Mouse (Mus musculus) neural tube, embryonic 14.5 days (tissue): ENCODE data around the gene Osbpl10. TPM values are rescaled to one million over a fixed set of nuclear protein-coding genes. Genes with fewer than 3 reads are reported as not detected.

ENCODE experiments used
- ATAC-seq: fragments of 200-750 bp; cut with Nextera tagmentation; 2 replicates; pipeline ENCODE4 v1.8.0; 2017; ENCODE audit warnings: low read depth, mild to moderate bottlenecking, moderate TSS enrichment, moderate library complexity
- H3K27ac ChIP-seq: fragments of 300-500 bp; sonication (generic); 2 replicates; pipeline ENCODE4 v1.5.1; 2014; ENCODE audit warnings: low read depth, mild to moderate bottlenecking, control low read depth, low read length, moderate library complexity, mixed read lengths
- H3K27me3 ChIP-seq: fragments of 300-500 bp; sonication (generic); 2 replicates; pipeline ENCODE4 v1.6.1; 2014; ENCODE audit warnings: low read length; ENCODE audit not compliant: control insufficient read depth, insufficient read depth
- H3K36me3 ChIP-seq: fragments of 300-500 bp; sonication (generic); 2 replicates; pipeline ENCODE4 v1.6.1; 2014; ENCODE audit warnings: low read length, mixed read lengths; ENCODE audit not compliant: control insufficient read depth, insufficient read depth
- H3K4me1 ChIP-seq: fragments of 300-500 bp; sonication (generic); 2 replicates; pipeline ENCODE4 v1.6.1; 2014; ENCODE audit warnings: low read length; ENCODE audit not compliant: control insufficient read depth, insufficient read depth
- H3K4me2 ChIP-seq: fragments of 300-500 bp; sonication (generic); 2 replicates; pipeline ENCODE4 v1.6.1; 2014; ENCODE audit warnings: mild to moderate bottlenecking, low read depth, low read length, control low read depth
- H3K4me3 ChIP-seq: fragments of 300-500 bp; sonication (generic); 2 replicates; pipeline ENCODE4 v1.5.1; 2014; ENCODE audit warnings: low read depth, low read length, control low read depth, mixed read lengths
- H3K9ac ChIP-seq: fragments of 300-500 bp; sonication (generic); replicated peaks from 2 replicates; pipeline ENCODE4 v1.6.1; 2014; ENCODE audit warnings: low read depth, mild to moderate bottlenecking, control low read depth, low read length, mixed read lengths
- H3K9me3 ChIP-seq: fragments of 300-500 bp; sonication (generic); 2 replicates; pipeline ENCODE4 v1.6.1; 2016; ENCODE audit warnings: low read length; ENCODE audit not compliant: control insufficient read depth
- WGBS: fragments of 180-500 bp; shearing (Covaris S2); extraction: QIAGEN DNeasy Blood & Tissue Kit; methylation state at CpG from one replicate; pipeline ENCODE4 v1.1.7; 2014; 5-methylcytosine and 5-hydroxymethylcytosine counted together
- polyA plus RNA-seq: library from polyadenylated mRNA; unstranded; fragments of >200 nt; fragmentation: Nextera tagmentation; extraction: Ambion mirVana; gene quantifications from 2 replicates; pipeline ENCODE4 v1.2.1, GENCODE M21; 2014

Gene Osbpl10
- polyA plus RNA-seq, 1 experiment from 2014 or later, result 3.3 TPM

- no peaks in the 10 kb centered on the region for H3K36me3 ChIP-seq
- H3K27ac ChIP-seq, result no peak overlapping the region
Observed at GRCm38 (mm10) chr9:115164351-115164750, 186.0 kb downstream of the Osbpl10 start.

GRCm38 (mm10) chr9:115165996-115166395 is 187.6 kb downstream of the Osbpl10 start:
- Histone ChIP-seq H3K36me3 (no peaks in the 10 kb centered on the region), H3K4me2 (no peak overlapping the region), H3K4me3 (no peak overlapping the region), H3K9ac (no peak overlapping the region), H3K9me3 (no peaks in the 10 kb centered on the region), H3K27ac (no peak overlapping the region), H3K27me3 (no peaks in the 10 kb centered on the region), H3K4me1 (no peaks in the 10 kb centered on the region)
- no peak for ATAC-seq
- WGBS, result 41% methylated on average over 8 of the region's 8 CpGs

More at GRCm38 (mm10) chr9:115164351-115164750, 186.0 kb downstream of the Osbpl10 start:
- Histone ChIP-seq H3K27me3 (no peaks in the 10 kb centered on the region), H3K4me1 (no peaks in the 10 kb centered on the region), H3K4me3 (no peak overlapping the region), H3K4me2 (no peak overlapping the region), H3K9me3 (no peaks in the 10 kb centered on the region), H3K9ac (no peak overlapping the region)
- WGBS, result 60% methylated on average over 7 of the region's 7 CpGs
- no peak for ATAC-seq

GRCm38 (mm10) chr9:115169591-115169990 is 191.2 kb downstream of the Osbpl10 start:
- WGBS, result 88% methylated on average over 13 of the region's 13 CpGs
- H3K4me3 ChIP-seq, result no peak overlapping the region
- H3K4me2 ChIP-seq, result no peak overlapping the region
- H3K36me3 ChIP-seq, result no peaks in the 10 kb centered on the region
- no peak overlapping the region for H3K27ac ChIP-seq
- no peak for ATAC-seq
- H3K9me3 ChIP-seq, result no peaks in the 10 kb centered on the region
- H3K9ac ChIP-seq, result no peak overlapping the region
- no peaks in the 10 kb centered on the region for H3K27me3 ChIP-seq
- no peaks in the 10 kb centered on the region for H3K4me1 ChIP-seq

GRCm38 (mm10) chr9:115172096-115172495 is 193.7 kb downstream of the Osbpl10 start:
- H3K9ac ChIP-seq, result no peak overlapping the region
- ATAC-seq, result no peak
- 94% methylated on average over 6 of the region's 6 CpGs for WGBS
- H3K4me1 ChIP-seq, result no peaks in the 10 kb centered on the region
- no peaks in the 10 kb centered on the region for H3K9me3 ChIP-seq
- H3K27me3 ChIP-seq, result no peaks in the 10 kb centered on the region
- H3K4me2 ChIP-seq, result no peak overlapping the region
- H3K27ac ChIP-seq, result no peak overlapping the region
- no peak overlapping the region for H3K4me3 ChIP-seq
- H3K36me3 ChIP-seq, result no peaks in the 10 kb centered on the region

GRCm38 (mm10) chr9:115179154-115179553 is 200.8 kb downstream of the Osbpl10 start:
- no peak for ATAC-seq
- Histone ChIP-seq H3K4me3 (no peak overlapping the region), H3K4me2 (no peak overlapping the region), H3K27ac (no peak overlapping the region), H3K4me1 (no peaks in the 10 kb centered on the region), H3K27me3 (no peaks in the 10 kb centered on the region), H3K36me3 (no peaks in the 10 kb centered on the region), H3K9ac (no peak overlapping the region), H3K9me3 (no peaks in the 10 kb centered on the region)
- 88% methylated on average over 5 of the region's 5 CpGs for WGBS

GRCm38 (mm10) chr9:115179935-115180334 is 201.6 kb downstream of the Osbpl10 start:
- 35% methylated on average over 8 of the region's 8 CpGs for WGBS
- H3K9me3 ChIP-seq, result no peaks in the 10 kb centered on the region
- H3K9ac ChIP-seq, result no peak overlapping the region
- ATAC-seq, result no peak; the same call in 1 of the 2 replicates
- H3K27me3 ChIP-seq, result no peaks in the 10 kb centered on the region
- H3K27ac ChIP-seq, result no peak overlapping the region
- H3K4me1 ChIP-seq, result no peaks in the 10 kb centered on the region
- H3K4me3 ChIP-seq, result no peak overlapping the region
- no peak overlapping the region for H3K4me2 ChIP-seq
- H3K36me3 ChIP-seq, result no peaks in the 10 kb centered on the region

- no peak overlapping the region; the same call in 1 of the 2 replicates for H3K27ac ChIP-seq
- WGBS, result 26% methylated on average over 11 of the region's 11 CpGs
- ATAC-seq, result no peak
Observed at GRCm38 (mm10) chr9:115186402-115186801, 208.0 kb downstream of the Osbpl10 start.

GRCm38 (mm10) chr9:115190376-115190942 is 212.1 kb downstream of the Osbpl10 start:
- no peak overlapping the region for H3K27ac ChIP-seq
- peaks cover 6% of the 10 kb centered on the region for H3K4me1 ChIP-seq

More at GRCm38 (mm10) chr9:115186402-115186801, 208.0 kb downstream of the Osbpl10 start:
- H3K9ac ChIP-seq, result no peak overlapping the region
- H3K4me3 ChIP-seq, result no peak overlapping the region
- peaks cover 6% of the 10 kb centered on the region for H3K4me1 ChIP-seq
- no peaks in the 10 kb centered on the region for H3K36me3 ChIP-seq
- no peaks in the 10 kb centered on the region for H3K9me3 ChIP-seq
- H3K27me3 ChIP-seq, result no peaks in the 10 kb centered on the region
- H3K4me2 ChIP-seq, result no peak overlapping the region

GRCm38 (mm10) chr9:115192890-115193289 is 214.5 kb downstream of the Osbpl10 start:
- no peaks in the 10 kb centered on the region for H3K27me3 ChIP-seq
- peaks cover 3% of the 10 kb centered on the region; the same call in 1 of the 2 replicates for H3K4me1 ChIP-seq
- no peak for ATAC-seq
- H3K4me3 ChIP-seq, result no peak overlapping the region
- no peak overlapping the region for H3K4me2 ChIP-seq
- no peaks in the 10 kb centered on the region for H3K9me3 ChIP-seq
- no peaks in the 10 kb centered on the region for H3K36me3 ChIP-seq
- H3K27ac ChIP-seq, result no peak overlapping the region
- no peak overlapping the region for H3K9ac ChIP-seq
- 89% methylated on average over 3 of the region's 3 CpGs for WGBS

More at GRCm38 (mm10) chr9:115190376-115190942, 212.1 kb downstream of the Osbpl10 start:
- no peaks in the 10 kb centered on the region for H3K27me3 ChIP-seq
- no peak for ATAC-seq
- no peaks in the 10 kb centered on the region for H3K9me3 ChIP-seq
- 74% methylated on average over 9 of the region's 9 CpGs for WGBS
- no peak overlapping the region for H3K4me2 ChIP-seq
- no peak overlapping the region for H3K4me3 ChIP-seq
- H3K36me3 ChIP-seq, result no peaks in the 10 kb centered on the region
- H3K9ac ChIP-seq, result no peak overlapping the region
